Mouse (Mus musculus) heart, embryonic 16.5 days (tissue): Measurements from ENCODE around the gene St3gal3. TPM values are rescaled to one million over a fixed set of nuclear protein-coding genes. Genes with fewer than 3 reads are reported as not detected.
A peak's percentile ranks its signal among the peaks of the same experiment; 100 is the strongest.

Source experiments
- ATAC-seq: fragments of 200-750 bp; cut with Nextera tagmentation; replicated peaks from 2 replicates; pipeline ENCODE4 v1.8.0; 2017; ENCODE audit warnings: moderate number of reproducible peaks; ENCODE audit not compliant: insufficient read depth, low FRiP score; ENCODE audit errors: extremely low read depth
- H3K27ac ChIP-seq: fragments of 300-500 bp; sonication (generic); 2 replicates; pipeline ENCODE4 v1.5.1; 2014; ENCODE audit warnings: mild to moderate bottlenecking, low read length, control low read depth, moderate library complexity
- H3K27me3 ChIP-seq: fragments of 300-500 bp; sonication (generic); 2 replicates; pipeline ENCODE4 v1.6.1; 2014; ENCODE audit warnings: low read length, mixed read lengths; ENCODE audit not compliant: control insufficient read depth, insufficient read depth
- H3K36me3 ChIP-seq: fragments of 300-500 bp; sonication (generic); 2 replicates; pipeline ENCODE4 v1.6.1; 2014; ENCODE audit not compliant: control insufficient read depth, insufficient read depth
- H3K4me1 ChIP-seq: fragments of 300-500 bp; sonication (generic); 2 replicates; pipeline ENCODE4 v1.6.1; 2014; ENCODE audit warnings: low read length, mixed read lengths; ENCODE audit not compliant: control insufficient read depth, insufficient read depth
- H3K4me2 ChIP-seq: fragments of 300-500 bp; sonication (generic); 2 replicates; pipeline ENCODE4 v1.6.1; 2014; ENCODE audit warnings: low read depth, mild to moderate bottlenecking, control low read depth, low read length
- H3K4me3 ChIP-seq: fragments of 300-500 bp; sonication (generic); 2 replicates; pipeline ENCODE4 v1.5.1; 2014; ENCODE audit warnings: mild to moderate bottlenecking, control low read depth, low read length
- H3K9ac ChIP-seq: fragments of 300-500 bp; sonication (generic); 2 replicates; pipeline ENCODE4 v1.6.1; 2014; ENCODE audit warnings: low read length, control low read depth
- H3K9me3 ChIP-seq: fragments of 300-500 bp; sonication (generic); replicated peaks from 2 replicates; pipeline ENCODE4 v1.6.1; 2016; ENCODE audit warnings: low read length; ENCODE audit not compliant: control insufficient read depth
- WGBS: fragments of 180-500 bp; shearing (Covaris S2); extraction: QIAGEN DNeasy Blood & Tissue Kit; methylation state at CpG from one replicate; pipeline ENCODE4 v1.1.7; 2014; 5-methylcytosine and 5-hydroxymethylcytosine counted together
- polyA plus RNA-seq: library from polyadenylated mRNA; unstranded; fragments of >200 nt; fragmentation: Nextera tagmentation; extraction: Ambion mirVana; gene quantifications from 2 replicates; pipeline ENCODE4 v1.2.1, GENCODE M21; 2015

Gene St3gal3
- polyA plus RNA-seq, 1 experiment from 2014 or later, result 7.8 TPM

- no peak for ATAC-seq
- H3K27ac ChIP-seq, result peak overlapping the region; percentile 50
These were observed 77.6 kb downstream of the St3gal3 start for GRCm38 (mm10) chr4:118057076-118057475.

GRCm38 (mm10) chr4:118054615-118055014, 80.1 kb downstream of the St3gal3 start:
- ATAC-seq, result no peak
- no peak overlapping the region for H3K4me2 ChIP-seq
- no peaks in the 10 kb centered on the region for H3K27me3 ChIP-seq
- no peak overlapping the region for H3K9ac ChIP-seq
- no peaks in the 10 kb centered on the region for H3K9me3 ChIP-seq
- no peaks in the 10 kb centered on the region for H3K36me3 ChIP-seq
- no peak overlapping the region for H3K4me3 ChIP-seq
- no peak overlapping the region for H3K27ac ChIP-seq
- 80% methylated on average over 8 of the region's 8 CpGs for WGBS
- H3K4me1 ChIP-seq, result peaks cover 13% of the 10 kb centered on the region

More at GRCm38 (mm10) chr4:118057076-118057475, 77.6 kb downstream of the St3gal3 start:
- Histone ChIP-seq H3K9ac (no peak overlapping the region), H3K36me3 (no peaks in the 10 kb centered on the region), H3K4me2 (no peak overlapping the region), H3K27me3 (no peaks in the 10 kb centered on the region), H3K4me1 (peaks cover 21% of the 10 kb centered on the region), H3K4me3 (no peak overlapping the region), H3K9me3 (no peaks in the 10 kb centered on the region)
- WGBS, result 45% methylated on average over 2 of the region's 2 CpGs

- WGBS, result 92% methylated on average over 6 of the region's 6 CpGs
- no peaks in the 10 kb centered on the region for H3K9me3 ChIP-seq
- H3K9ac ChIP-seq, result no peak overlapping the region
- H3K27ac ChIP-seq, result no peak overlapping the region
- H3K4me3 ChIP-seq, result no peak overlapping the region
- no peak overlapping the region for H3K4me2 ChIP-seq
- no peaks in the 10 kb centered on the region for H3K27me3 ChIP-seq
- ATAC-seq, result no peak
- peaks cover 13% of the 10 kb centered on the region for H3K4me1 ChIP-seq
- H3K36me3 ChIP-seq, result no peaks in the 10 kb centered on the region
These were observed 80.8 kb downstream of the St3gal3 start for GRCm38 (mm10) chr4:118053904-118054303.

- WGBS, result 31% methylated on average over 12 of the region's 12 CpGs
- Histone ChIP-seq H3K9ac (no peak overlapping the region), H3K4me2 (no peak overlapping the region), H3K36me3 (no peaks in the 10 kb centered on the region), H3K4me1 (peaks cover 3% of the 10 kb centered on the region; the same call in 1 of the 2 replicates), H3K27ac (peak overlapping the region; percentile 61), H3K27me3 (no peaks in the 10 kb centered on the region), H3K4me3 (no peak overlapping the region), H3K9me3 (no peaks in the 10 kb centered on the region)
- ATAC-seq, result peak; percentile 85
These were observed 85.0 kb downstream of the St3gal3 start for GRCm38 (mm10) chr4:118049606-118050302.

- no peak for ATAC-seq
- WGBS, result 69% methylated on average over 9 of the region's 9 CpGs
- Histone ChIP-seq H3K27ac (no peak overlapping the region), H3K9ac (no peak overlapping the region), H3K36me3 (no peaks in the 10 kb centered on the region), H3K9me3 (no peaks in the 10 kb centered on the region), H3K27me3 (no peaks in the 10 kb centered on the region), H3K4me2 (no peak overlapping the region), H3K4me1 (no peaks in the 10 kb centered on the region; the same call in 1 of the 2 replicates), H3K4me3 (no peak overlapping the region)
These were observed 90.2 kb downstream of the St3gal3 start for GRCm38 (mm10) chr4:118044510-118044909.

- no peak overlapping the region for H3K4me2 ChIP-seq
- WGBS, result 73% methylated on average over 8 of the region's 8 CpGs
- H3K4me3 ChIP-seq, result no peak overlapping the region
- H3K27ac ChIP-seq, result no peak overlapping the region
- no peaks in the 10 kb centered on the region for H3K9me3 ChIP-seq
- H3K9ac ChIP-seq, result no peak overlapping the region
- H3K27me3 ChIP-seq, result no peaks in the 10 kb centered on the region
- no peak for ATAC-seq
- H3K4me1 ChIP-seq, result no peaks in the 10 kb centered on the region; the same call in 1 of the 2 replicates
- no peaks in the 10 kb centered on the region for H3K36me3 ChIP-seq
These were observed 91.2 kb downstream of the St3gal3 start for GRCm38 (mm10) chr4:118043331-118044002.

- H3K9me3 ChIP-seq, result no peaks in the 10 kb centered on the region
- H3K36me3 ChIP-seq, result no peaks in the 10 kb centered on the region
- H3K4me3 ChIP-seq, result no peak overlapping the region
- no peak overlapping the region for H3K4me2 ChIP-seq
- no peak overlapping the region for H3K9ac ChIP-seq
- 63% methylated on average over 7 of the region's 7 CpGs for WGBS
- ATAC-seq, result no peak; the same call in 1 of the 2 replicates
- no peak overlapping the region for H3K27ac ChIP-seq
- H3K4me1 ChIP-seq, result no peaks in the 10 kb centered on the region; the same call in 1 of the 2 replicates
- no peaks in the 10 kb centered on the region for H3K27me3 ChIP-seq
These were observed 91.9 kb downstream of the St3gal3 start for GRCm38 (mm10) chr4:118042671-118043320.

- Histone ChIP-seq H3K9me3 (no peaks in the 10 kb centered on the region), H3K27ac (no peak overlapping the region), H3K4me1 (no peaks in the 10 kb centered on the region; the same call in 1 of the 2 replicates), H3K4me2 (no peak overlapping the region), H3K27me3 (no peaks in the 10 kb centered on the region), H3K4me3 (no peak overlapping the region), H3K9ac (no peak overlapping the region), H3K36me3 (no peaks in the 10 kb centered on the region)
- ATAC-seq, result no peak
- WGBS, result 86% methylated on average over 9 of the region's 9 CpGs
These were observed 93.6 kb downstream of the St3gal3 start for GRCm38 (mm10) chr4:118041145-118041544.

GRCm38 (mm10) chr4:118040650-118041049, 94.1 kb downstream of the St3gal3 start:
- Histone ChIP-seq H3K4me3 (no peak overlapping the region), H3K9ac (peak overlapping the region; percentile 13; the same call in 1 of the 2 replicates), H3K4me2 (no peak overlapping the region), H3K36me3 (no peaks in the 10 kb centered on the region), H3K27ac (no peak overlapping the region), H3K9me3 (no peaks in the 10 kb centered on the region), H3K27me3 (no peaks in the 10 kb centered on the region), H3K4me1 (no peaks in the 10 kb centered on the region; the same call in 1 of the 2 replicates)
- WGBS, result 57% methylated on average over 4 of the region's 4 CpGs
- ATAC-seq, result no peak
